Mouse (Mus musculus) hindbrain, embryonic 16.5 days (tissue): ENCODE data around the gene Crkl. TPM values are rescaled to one million over a fixed set of nuclear protein-coding genes. Genes with fewer than 3 reads are reported as not detected.

ENCODE experiments used
- ATAC-seq: fragments of 200-750 bp; cut with Nextera tagmentation; 2 replicates; pipeline ENCODE4 v1.8.0; 2017; ENCODE audit warnings: moderate TSS enrichment, moderate library complexity
- H3K27ac ChIP-seq: fragments of 300-500 bp; sonication (generic); 2 replicates; pipeline ENCODE4 v1.5.1; 2014; ENCODE audit warnings: low read depth, mild to moderate bottlenecking, control low read depth, low read length, moderate library complexity
- H3K27me3 ChIP-seq: fragments of 300-500 bp; sonication (generic); replicated peaks from 2 replicates; pipeline ENCODE4 v1.6.1; 2014; ENCODE audit warnings: low read length; ENCODE audit not compliant: control insufficient read depth, insufficient read depth
- H3K36me3 ChIP-seq: fragments of 300-500 bp; sonication (generic); 2 replicates; pipeline ENCODE4 v1.6.1; 2014; ENCODE audit warnings: mild to moderate bottlenecking, low read length, moderate library complexity, mixed read lengths; ENCODE audit not compliant: control insufficient read depth, insufficient read depth
- H3K4me1 ChIP-seq: fragments of 300-500 bp; sonication (generic); 2 replicates; pipeline ENCODE4 v1.6.1; 2014; ENCODE audit warnings: low read depth, low read length; ENCODE audit not compliant: control insufficient read depth, insufficient read depth
- H3K4me2 ChIP-seq: fragments of 300-500 bp; sonication (generic); 2 replicates; pipeline ENCODE4 v1.6.1; 2014; ENCODE audit warnings: mild to moderate bottlenecking, low read length, control low read depth, moderate library complexity
- H3K4me3 ChIP-seq: fragments of 300-500 bp; sonication (generic); 2 replicates; pipeline ENCODE4 v1.5.1; 2014; ENCODE audit warnings: mild to moderate bottlenecking, low read length, control low read depth, moderate library complexity
- H3K9ac ChIP-seq: fragments of 300-500 bp; sonication (generic); 2 replicates; pipeline ENCODE4 v1.6.1; 2014; ENCODE audit warnings: low read depth, mild to moderate bottlenecking, control low read depth, low read length, moderate library complexity
- H3K9me3 ChIP-seq: fragments of 300-500 bp; sonication (generic); 2 replicates; pipeline ENCODE4 v1.6.1; 2014; ENCODE audit warnings: mild to moderate bottlenecking, low read length, moderate library complexity; ENCODE audit not compliant: control insufficient read depth
- WGBS: fragments of 180-500 bp; shearing (Covaris S2); extraction: QIAGEN DNeasy Blood & Tissue Kit; methylation state at CpG from one replicate; pipeline ENCODE4 v1.1.7; 2014; 5-methylcytosine and 5-hydroxymethylcytosine counted together
- polyA plus RNA-seq: library from polyadenylated mRNA; unstranded; fragments of >200 nt; fragmentation: Nextera tagmentation; extraction: Ambion mirVana; gene quantifications from 2 replicates; pipeline ENCODE4 v1.2.1, GENCODE M21; 2015

Crkl gene
- polyA plus RNA-seq, 1 experiment from 2014 or later = 74.6 TPM

GRCm38 (mm10) chr16:17474761-17475160 is 23.0 kb downstream of the Crkl start:
- H3K4me1 ChIP-seq = peaks cover 4% of the 10 kb centered on the region; the same call in 1 of the 2 replicates

GRCm38 (mm10) chr16:17475326-17475725 is 23.5 kb downstream of the Crkl start:
- H3K9ac ChIP-seq = no peak overlapping the region
- H3K36me3 ChIP-seq = no peaks in the 10 kb centered on the region
- H3K4me2 ChIP-seq = no peak overlapping the region
- peaks cover 4% of the 10 kb centered on the region; the same call in 1 of the 2 replicates for H3K4me1 ChIP-seq
- H3K27me3 ChIP-seq = no peaks in the 10 kb centered on the region
- H3K9me3 ChIP-seq = no peaks in the 10 kb centered on the region
- H3K4me3 ChIP-seq = no peak overlapping the region
- ATAC-seq = no peak
- no peak overlapping the region for H3K27ac ChIP-seq
- WGBS = 98% methylated on average over 4 of the region's 4 CpGs

More at GRCm38 (mm10) chr16:17474761-17475160, 23.0 kb downstream of the Crkl start:
- Histone ChIP-seq H3K4me2 (no peak overlapping the region), H3K27ac (no peak overlapping the region), H3K4me3 (no peak overlapping the region), H3K9ac (no peak overlapping the region), H3K27me3 (no peaks in the 10 kb centered on the region), H3K36me3 (no peaks in the 10 kb centered on the region), H3K9me3 (no peaks in the 10 kb centered on the region)
- no peak for ATAC-seq
- WGBS = 86% methylated on average over 2 of the region's 2 CpGs

DNA sequence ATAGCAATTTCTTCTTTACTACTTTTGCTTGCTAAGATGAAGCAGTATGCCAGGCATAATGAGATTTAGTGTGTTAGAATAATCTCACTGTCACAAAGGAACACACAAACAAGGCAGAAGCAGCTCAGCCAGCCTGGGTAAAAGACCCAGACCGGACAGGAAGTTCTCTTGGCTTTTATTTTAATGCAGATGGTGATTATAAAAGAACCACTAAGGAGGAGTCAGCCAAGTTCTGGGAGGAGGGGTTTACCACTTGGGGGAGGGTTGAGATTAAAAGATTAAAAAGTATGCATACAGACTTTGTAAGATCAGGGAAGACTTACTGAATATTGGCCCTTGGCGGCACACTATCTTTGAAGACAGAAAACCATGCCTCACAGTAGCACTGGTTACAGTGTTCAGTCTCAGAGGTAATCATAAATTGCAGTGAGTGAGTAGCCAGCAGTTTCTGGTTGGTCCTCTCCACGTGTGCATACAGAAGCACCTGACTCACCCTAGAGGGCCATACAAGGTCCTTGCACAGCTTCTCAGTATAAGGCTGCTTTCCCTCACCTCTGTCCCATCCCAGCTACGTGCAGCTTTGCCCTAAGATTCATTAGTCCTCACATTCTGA is 26.6 kb downstream of the Crkl start:
- H3K4me1 ChIP-seq = peaks cover 4% of the 10 kb centered on the region; the same call in 1 of the 2 replicates
- H3K4me2 ChIP-seq = no peak overlapping the region
- H3K36me3 ChIP-seq = peaks cover 3% of the 10 kb centered on the region; the same call in 1 of the 2 replicates
- H3K9me3 ChIP-seq = no peaks in the 10 kb centered on the region
- no peak overlapping the region for H3K4me3 ChIP-seq
- H3K9ac ChIP-seq = no peak overlapping the region
- 75% methylated on average over 4 of the region's 4 CpGs for WGBS
- ATAC-seq = no peak
- H3K27ac ChIP-seq = no peak overlapping the region
- H3K27me3 ChIP-seq = no peaks in the 10 kb centered on the region

DNA sequence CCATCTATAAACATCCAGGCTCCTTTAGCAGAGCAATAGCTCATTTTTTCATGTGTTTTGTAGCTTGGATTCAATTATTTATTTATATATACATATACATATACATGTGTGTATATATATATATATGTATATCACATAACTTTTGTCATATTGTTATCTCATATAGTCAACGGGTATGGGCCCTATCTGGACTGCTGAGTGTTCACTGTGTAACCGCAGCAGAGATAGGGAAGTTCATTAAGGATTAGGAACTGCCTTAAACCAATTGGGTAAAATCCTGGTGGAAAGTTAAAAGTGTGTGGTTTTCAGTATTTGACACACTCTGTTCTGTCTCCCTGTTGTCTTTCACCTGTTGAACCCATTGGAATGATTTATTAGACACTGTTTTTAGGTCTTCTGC is 29.7 kb downstream of the Crkl start:
- H3K27ac ChIP-seq = no peak overlapping the region
- no peak overlapping the region for H3K9ac ChIP-seq
- no peaks in the 10 kb centered on the region for H3K27me3 ChIP-seq
- H3K4me3 ChIP-seq = no peak overlapping the region
- WGBS = 95% methylated on average over 2 of the region's 2 CpGs
- H3K4me2 ChIP-seq = no peak overlapping the region
- peaks cover 4% of the 10 kb centered on the region; the same call in 1 of the 2 replicates for H3K4me1 ChIP-seq
- H3K9me3 ChIP-seq = no peaks in the 10 kb centered on the region
- H3K36me3 ChIP-seq = peaks cover 27% of the 10 kb centered on the region
- no peak for ATAC-seq

DNA sequence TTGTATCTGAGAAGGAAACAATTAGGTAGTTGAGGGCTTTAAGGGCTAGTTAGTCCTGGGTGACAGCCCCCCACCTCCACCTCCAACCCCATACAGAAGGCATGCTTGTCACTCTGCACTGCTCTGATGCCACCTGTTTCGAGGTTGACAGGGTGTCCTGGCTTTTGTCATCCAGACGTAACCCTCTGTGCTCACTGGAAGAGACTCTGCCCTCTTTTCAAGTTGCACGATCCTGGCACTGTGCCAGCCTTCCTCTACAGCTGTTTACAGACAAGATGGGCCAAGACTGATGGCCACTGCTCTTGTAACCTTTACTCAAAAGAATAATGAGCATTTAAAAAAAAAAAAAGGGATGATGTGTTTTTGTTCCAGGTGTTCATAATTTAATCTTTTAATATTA is 34.7 kb downstream of the Crkl start:
- 29% methylated on average over 3 of the region's 3 CpGs for WGBS
- Histone ChIP-seq H3K4me2 (no peak overlapping the region), H3K9me3 (no peaks in the 10 kb centered on the region), H3K27me3 (no peaks in the 10 kb centered on the region), H3K9ac (no peak overlapping the region), H3K4me1 (peaks cover 8% of the 10 kb centered on the region), H3K4me3 (no peak overlapping the region), H3K36me3 (peaks cover 28% of the 10 kb centered on the region), H3K27ac (no peak overlapping the region)
- ATAC-seq = no peak

DNA sequence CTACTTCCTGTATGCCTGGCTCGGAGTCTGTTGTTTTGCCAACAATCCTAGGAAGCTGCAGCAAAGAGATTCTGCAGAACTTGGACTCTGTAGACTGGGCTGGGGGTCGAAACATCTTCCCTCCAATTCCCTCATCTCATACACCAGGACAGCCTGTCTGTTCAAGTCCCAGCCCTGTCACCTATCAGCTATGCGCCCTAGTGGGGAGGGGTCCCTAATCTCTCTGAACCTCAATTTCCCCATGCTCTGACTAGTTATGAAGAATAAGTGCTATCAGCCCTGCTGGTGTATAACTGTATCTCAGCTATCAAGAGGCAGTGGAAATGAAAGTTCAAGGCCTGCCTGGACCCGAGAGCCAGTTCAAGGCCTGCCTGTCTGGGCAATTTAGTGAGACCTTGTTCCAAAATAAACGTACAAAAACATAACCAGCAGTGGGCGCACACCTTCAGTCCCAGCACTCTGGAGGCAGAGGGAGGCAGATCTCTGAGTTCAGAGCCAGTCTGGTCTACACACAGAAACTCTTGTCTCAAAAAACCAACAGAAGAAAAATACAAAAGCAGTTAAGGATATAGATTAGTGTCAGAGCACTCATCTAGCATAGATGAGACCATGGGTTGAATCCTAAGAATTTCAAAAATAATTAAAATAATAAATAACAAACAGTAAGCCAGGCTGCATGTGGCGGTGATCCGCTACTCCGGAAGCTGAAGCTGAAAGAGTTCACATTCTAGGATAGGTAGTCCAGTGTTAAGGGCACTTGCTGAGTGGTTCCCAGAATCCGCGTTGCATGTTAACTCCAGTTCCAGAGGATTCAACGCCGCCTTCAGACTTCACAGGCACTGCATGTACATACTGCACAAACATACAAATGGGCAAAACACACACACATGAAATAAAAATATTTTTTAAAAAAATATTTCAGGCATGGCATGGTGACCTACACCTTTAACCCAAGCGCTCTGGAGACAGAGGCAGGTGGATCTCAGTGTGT is 37.0 kb downstream of the Crkl start:
- Histone ChIP-seq H3K4me2 (peak overlapping the region; percentile 83), H3K4me3 (peak overlapping the region; percentile 42), H3K9ac (peak overlapping the region; percentile 63), H3K4me1 (peaks cover 8% of the 10 kb centered on the region), H3K9me3 (no peaks in the 10 kb centered on the region), H3K36me3 (peaks cover 21% of the 10 kb centered on the region), H3K27me3 (no peaks in the 10 kb centered on the region; the same call in 1 of the 2 replicates), H3K27ac (no peak overlapping the region)
- 47% methylated on average over 14 of the region's 14 CpGs for WGBS
- peak; percentile 9; the same call in 1 of the 2 replicates for ATAC-seq

GRCm38 (mm10) chr16:17489469-17490111 is 37.8 kb downstream of the Crkl start, which contains the start of gene Aifm3:
Gene Aifm3, plus strand, starts transcription at chr16:17489611.
- 1% methylated on average over 26 of the region's 47 CpGs for whole genome bisulfite sequencing
- H3K9ac ChIP-seq = peak within 1 kb of the TSS; percentile 63
- no peak within 1 kb of the TSS for H3K27ac ChIP-seq
- peak within 1 kb of the TSS; percentile 83 for H3K4me2 ChIP-seq
- no peaks in the 10 kb centered on the region; the same call in 1 of the 2 replicates for H3K27me3 ChIP-seq
- peak; percentile 48 for ATAC-seq
- H3K36me3 ChIP-seq = peaks cover 14% of the 10 kb centered on the region; the same call in 1 of the 2 replicates
- peaks cover 8% of the 10 kb centered on the region for H3K4me1 ChIP-seq
- no peaks in the 10 kb centered on the region for H3K9me3 ChIP-seq
- peak within 1 kb of the TSS; percentile 42 for H3K4me3 ChIP-seq

- H3K9ac ChIP-seq = no peak overlapping the region
- no peak overlapping the region for H3K27ac ChIP-seq
- H3K27me3 ChIP-seq = no peaks in the 10 kb centered on the region; the same call in 1 of the 2 replicates
- 86% methylated on average over 5 of the region's 5 CpGs for whole genome bisulfite sequencing
- H3K9me3 ChIP-seq = no peaks in the 10 kb centered on the region
- no peak overlapping the region for H3K4me3 ChIP-seq
- H3K4me2 ChIP-seq = no peak overlapping the region
- ATAC-seq = no peak
- H3K4me1 ChIP-seq = peaks cover 8% of the 10 kb centered on the region
- 0 out of 2 replicates have a peak, but pooled peaks cover 4% of the 10 kb centered on the region for H3K36me3 ChIP-seq
These were observed 39.4 kb downstream of the Crkl start for GRCm38 (mm10) chr16:17491154-17491553.
